Mouse (Mus musculus) fibroblast of lung, adult 2 months (primary cell): ENCODE results near the gene Triobp.

Source experiments
- DNase-seq: peaks from one replicate; pipeline ENCODE4 v3.0.0-alpha.2; 2011; ENCODE audit warnings: low read depth

Gene Triobp

DNA sequence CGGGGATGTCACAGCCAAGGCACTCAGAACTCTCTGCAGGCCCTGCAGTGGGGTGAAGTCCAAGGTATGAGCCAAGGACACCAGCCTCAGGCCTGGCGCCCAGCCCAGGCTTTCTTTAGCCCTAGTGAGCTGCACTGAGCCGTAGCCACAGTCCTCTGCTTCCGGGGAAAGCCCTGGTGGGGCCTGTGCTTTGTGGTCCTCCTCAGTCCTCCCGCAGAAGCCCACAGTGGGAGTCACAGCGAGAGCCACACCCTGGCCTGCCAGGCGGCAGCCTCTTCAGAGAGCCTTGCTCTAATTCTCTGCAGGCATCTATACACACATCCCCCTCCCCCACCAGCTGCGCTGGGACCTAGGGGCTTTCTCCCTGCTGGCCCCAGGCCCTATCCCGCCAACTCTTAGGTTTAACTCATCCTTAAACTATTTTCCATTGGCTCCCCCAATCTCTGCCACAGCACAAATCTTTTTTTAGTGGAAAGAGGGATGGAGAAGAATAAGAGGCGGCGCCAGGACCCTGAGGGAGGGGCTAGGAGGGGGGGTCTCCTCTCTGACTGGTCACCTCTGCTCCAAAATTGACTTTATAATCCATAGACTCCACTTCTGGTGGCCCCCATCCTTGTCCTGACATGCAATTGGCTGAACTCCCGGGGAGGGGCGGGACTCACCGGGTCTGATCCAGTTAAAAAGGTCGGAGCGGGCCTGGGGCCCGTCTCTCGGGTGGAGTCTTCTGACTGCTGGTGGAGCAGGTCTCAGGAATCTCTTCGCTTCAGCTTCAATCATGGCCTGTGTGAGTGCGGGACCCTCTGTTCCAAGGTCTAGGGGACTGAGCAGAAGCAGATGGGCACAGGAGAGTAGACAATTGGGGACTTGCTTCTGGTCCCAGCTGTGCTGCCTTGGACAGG is 21.3 kb upstream of the Triobp start, which contains the start of gene Lgals1:
Gene Lgals1 (plus strand): TSS at position 705 of the 899 bp plus-strand sequence.
- DNase-seq = peak; percentile 83

DNA sequence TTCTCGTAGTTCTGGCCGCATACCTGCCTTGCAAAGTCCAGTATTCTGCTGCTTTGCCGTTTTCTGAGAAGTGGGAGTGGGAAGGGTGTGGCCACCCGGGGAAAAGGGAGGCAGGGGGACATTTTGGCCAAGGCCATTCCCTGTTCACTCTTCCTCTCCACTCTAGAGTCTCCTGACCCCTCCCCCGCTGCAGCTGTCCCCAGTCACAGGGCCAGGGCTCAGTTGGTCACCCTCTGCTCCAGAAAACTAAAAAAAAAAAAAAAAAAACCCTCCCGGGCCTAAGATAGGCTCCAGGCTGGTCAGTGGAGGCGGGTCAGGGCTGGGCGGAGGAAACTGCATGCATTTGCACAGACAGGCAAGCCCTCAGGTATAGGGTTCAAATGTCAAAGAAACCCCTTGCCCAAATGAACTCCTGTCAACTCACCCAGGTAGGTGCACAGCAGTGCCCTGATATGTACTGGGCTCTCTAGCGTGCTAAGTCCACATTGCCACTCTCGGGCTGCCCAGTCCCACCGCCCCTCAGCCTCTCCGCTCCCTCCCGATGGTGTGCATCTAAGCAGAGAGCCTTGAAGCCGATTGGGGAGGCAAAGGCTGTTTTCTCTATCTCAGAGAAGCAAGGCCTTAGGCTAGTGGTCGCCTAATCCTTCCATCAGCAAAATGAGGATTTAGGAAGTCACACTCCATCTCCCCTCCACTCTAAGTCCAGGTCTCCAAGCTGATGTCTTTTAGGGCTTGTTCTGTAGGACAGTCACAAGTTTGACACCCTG is 20.3 kb upstream of the Triobp start:
- DNase-seq = no peak

DNA sequence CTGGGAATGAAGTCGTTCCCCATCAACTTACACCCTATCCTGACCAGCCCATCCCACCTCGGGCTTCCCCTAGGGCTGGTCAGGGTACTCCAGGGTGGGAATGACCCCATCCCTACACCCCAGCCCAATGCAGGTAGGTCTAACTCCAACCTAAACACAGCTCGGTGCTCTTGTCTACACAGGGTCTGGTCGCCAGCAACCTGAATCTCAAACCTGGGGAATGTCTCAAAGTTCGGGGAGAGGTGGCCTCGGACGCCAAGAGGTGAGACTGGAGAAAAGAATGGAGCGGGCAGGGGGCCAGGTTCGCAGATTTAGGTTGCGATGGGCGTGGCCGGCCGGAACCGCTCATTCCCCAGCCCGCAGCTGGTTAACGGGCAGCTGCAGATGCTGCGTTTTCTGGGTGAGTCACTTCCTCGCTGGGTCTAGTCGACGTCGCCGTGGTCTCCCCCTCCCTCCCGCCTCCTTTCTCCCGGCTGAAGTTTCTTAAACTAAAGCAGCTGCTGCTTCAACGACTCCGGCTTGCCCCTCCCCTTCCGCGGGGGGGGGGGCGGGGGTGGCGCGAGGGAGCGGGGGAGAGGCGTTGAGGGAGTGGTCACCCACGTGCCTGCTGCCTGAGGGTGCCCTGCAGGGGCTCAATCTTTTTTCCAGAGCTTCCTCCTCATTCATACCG is 19.6 kb upstream of the Triobp start:
- DNase-seq = peak; percentile 92

DNA sequence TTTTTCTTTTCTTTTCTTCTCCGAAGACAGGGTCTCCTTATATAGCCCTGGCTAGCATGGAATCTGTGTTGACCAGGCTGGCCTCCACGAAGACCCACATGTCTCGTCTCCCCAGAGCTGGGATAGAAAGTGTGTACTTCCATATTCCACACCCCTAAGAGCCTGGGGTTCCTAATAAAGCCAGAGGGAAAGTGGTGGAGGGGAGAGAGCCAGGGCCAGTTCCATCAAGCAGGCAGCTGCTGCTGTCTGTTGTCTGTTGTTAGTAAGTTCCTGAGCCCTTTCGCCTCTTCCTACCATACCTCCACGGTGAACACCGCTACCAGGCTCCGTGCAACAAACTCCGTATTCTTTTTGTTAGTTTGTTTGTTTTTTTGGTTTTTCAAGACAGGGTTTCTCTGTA is 19.0 kb upstream of the Triobp start:
- no peak for DNase-seq

DNA sequence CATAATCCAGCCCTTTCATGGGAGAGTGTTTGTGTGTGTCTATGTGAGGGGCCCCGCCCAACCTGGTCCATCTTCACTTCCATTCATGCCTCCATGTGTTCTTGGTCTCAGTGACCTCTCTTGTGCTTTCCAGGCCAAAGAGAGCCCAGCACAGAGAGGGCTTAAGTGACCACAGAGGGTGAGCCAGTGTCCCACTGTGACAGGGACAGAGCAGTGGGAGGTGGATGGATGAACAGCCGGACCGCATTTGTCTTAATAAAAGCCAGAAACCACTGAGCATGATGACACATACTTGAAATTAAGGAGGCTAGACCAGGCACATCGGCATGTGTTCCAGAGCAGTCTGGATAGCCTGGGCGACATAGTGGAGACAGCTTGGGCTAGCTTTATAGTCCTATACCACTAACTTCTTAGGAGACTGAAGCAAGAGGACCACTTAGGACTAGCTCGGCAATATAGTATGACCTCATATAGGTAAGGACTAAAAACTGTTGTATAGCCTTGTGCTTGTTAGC is 17.3 kb upstream of the Triobp start:
- DNase-seq = no peak

DNA sequence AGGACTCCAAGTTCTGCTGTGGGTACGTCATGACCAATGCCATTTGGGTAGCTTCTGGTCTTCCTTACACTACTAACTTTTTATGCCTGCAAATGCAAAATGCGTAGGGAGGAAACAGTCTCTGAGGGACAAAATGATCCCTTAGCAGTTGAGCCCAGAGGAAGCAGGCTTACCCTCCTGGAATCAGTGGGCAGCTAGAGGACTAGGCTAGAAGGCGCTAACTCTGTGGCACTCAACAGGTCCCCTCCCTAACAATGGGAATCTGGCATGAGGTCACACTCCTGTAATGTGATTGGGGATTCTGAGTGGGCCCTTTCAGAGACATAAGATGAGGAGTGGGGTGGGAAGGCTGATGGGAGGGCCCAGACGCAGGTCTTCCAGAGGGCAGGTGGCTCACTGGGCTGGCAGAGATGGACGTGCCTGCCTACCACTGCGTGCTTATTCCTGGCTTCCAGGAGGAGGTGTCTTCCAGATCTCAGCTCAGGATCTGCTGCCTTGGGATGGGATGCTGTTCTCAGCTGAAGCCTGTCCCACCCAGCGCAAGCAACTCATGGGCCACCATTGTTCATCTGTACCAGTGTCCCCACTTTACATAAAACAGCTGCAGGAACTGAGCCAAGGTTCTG is 16.6 kb upstream of the Triobp start:
- no peak for DNase-seq

DNA sequence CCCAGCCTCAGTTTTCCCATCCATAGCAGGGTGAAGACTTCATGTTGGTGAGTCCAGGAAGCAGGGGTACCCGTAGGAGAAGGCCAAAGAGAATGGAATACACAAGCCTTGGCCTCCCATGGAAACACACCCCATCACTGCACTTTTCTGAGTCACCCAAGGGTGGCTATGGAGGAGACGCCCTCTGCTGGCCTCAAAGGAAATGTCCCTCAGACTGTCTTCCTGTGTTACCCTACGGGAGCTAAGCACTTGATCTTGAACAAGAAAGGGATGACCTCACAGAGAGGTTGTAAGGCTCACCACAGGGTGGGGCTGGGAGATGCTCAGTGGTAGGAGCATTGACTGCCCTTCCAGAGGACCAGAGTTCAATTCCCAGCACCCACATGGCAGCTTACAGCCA is 15.9 kb upstream of the Triobp start:
- DNase-seq = no peak

DNA sequence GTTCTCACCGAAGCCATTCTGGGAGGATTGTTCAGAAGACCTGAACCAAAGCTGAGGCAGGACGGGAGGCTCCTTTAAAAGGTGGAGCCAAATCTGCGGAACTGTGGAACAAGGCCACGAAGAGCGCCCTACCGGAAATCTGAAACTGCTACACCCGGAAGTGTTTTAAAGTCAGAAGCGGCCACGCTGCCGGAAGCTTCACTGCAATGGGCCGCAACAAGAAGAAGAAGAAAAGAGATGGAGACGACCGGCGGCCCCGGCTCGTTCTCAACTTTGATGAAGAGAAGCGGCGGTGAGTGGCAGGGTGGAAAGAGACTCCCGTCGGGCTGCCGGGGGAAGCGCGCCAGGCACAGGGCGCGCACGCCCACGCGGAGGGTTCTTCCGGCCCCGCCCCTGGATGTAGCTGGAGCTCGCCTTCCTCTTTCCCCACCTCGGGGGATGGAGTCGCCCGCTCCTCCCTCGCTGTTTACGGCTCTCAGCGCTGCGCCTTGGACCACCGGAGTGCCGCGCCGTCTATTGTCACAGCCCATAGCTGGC is 12.7 kb upstream of the Triobp start, which contains the start of gene Nol12:
Gene Nol12 (plus strand): TSS at position 150 of the 537 bp plus-strand sequence.
- peak; percentile 74 for DNase-seq

DNA sequence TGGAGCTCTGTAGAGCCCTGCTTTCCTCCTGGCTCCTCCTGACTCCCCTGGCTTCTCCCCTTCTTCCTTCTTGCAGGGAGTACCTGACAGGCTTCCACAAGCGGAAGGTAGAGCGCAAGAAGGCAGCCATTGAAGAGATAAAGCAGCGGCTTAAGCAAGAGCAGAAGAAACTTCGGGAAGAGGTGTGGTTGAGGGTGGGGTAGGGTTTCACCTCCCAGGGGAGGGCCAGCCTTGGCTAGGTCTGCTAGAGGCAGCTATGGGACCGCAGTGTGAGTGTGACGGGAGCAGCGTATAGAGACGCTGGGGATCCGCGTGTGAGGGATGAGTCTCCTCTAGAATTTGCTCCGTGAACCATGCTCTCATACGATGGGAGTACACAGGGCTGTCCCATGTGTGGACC is 11.1 kb upstream of the Triobp start:
- DNase-seq = no peak

DNA sequence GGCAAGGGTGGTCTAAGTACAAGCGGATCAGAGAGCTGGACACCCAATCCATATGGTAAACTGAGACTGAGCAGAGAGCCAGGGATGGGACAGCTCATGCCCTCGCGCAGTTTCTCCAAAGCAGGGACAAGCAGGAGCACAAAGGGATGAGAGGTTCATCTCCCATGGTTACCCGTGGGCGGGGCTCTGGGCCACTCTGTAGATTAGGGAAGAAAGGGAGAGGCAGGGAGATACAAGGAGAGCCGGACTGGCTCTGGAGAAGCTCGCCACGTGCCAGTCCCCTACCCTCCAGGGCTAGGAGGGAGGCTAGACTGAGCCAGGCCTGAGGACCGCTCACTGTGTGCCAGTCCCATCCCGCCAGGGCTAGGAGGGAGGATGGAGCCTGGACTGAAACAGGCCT is 10.2 kb upstream of the Triobp start:
- DNase-seq = no peak

DNA sequence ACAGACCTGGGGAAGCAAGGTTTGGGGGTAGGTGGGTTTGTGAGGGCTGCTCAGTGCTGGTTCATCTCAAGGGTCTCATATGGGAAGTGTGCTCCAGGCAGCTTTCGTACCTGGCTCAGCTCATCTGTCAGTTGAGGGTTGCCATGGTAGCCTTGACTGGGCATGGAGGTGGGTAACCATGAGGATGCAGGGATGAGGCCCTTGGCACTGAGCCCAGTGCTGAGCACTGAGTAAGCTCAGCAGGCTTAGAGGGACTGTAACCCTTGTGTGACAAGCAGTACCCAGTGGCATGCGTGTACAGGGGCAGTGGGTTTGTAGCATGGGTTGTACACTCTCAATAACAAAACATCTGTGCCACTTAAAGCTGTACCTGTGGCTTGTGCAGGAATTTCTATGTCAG is 9.6 kb upstream of the Triobp start:
- DNase-seq = no peak

DNA sequence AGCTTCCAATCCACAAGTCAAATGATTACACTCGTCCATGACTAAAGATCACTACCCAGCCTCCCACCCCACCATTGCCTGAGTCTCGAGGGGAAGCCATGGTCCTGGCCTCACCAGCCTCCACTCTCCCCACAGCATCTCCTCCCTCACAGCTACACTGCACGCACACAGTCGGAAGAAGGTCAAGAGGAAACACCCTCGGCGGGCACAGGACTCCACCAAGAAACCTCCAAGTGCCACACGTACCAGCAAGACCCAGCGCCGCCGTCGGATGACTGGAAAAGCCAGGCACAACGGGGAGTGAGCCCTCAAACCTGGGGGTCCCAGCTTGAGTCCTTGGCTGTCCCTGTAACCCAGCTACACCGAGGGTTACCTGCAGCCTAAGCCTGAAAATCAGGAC is 7.2 kb upstream of the Triobp start:
- DNase-seq = no peak

DNA sequence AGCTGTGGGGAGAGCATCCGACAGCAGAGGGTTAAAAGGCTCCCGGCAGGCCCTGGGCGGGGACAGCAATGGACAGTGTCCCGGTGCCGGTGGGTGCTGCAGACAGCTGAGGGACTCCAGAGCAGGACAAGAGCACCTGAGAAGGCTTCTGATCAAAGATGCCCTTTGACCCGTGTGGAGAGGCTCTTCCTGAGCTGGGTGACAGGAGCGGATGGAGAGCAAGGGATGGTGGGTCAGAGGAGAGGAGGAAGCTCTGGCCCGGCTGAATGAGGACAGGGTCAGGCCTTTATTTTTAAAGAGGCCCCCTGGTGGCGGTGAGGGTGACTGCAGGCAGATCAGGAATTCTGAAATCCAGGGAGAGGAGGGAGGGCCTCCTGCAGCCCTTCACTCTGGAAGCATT is 4.9 kb upstream of the Triobp start:
- peak; percentile 40 for DNase-seq

DNA sequence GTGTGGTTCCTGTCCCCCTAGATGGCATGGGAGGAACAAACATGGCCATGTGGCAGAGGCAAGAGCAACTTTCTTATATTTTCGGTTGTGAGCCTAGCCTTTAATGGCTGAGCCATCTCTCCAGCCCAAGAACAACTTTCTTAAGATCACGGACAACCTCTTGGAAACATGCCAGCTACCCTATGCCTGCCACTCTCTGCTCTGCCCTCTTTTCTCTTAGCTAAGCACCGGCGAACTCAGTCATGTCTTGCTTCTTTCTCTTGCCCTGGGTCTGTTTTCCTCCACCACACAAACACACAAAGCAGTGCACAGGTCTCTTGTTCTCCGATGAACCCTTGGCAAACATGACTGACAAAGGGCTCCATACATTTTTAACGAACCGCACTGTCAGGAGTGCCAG is 1.3 kb upstream of the Triobp start:
- DNase-seq = no peak

DNA sequence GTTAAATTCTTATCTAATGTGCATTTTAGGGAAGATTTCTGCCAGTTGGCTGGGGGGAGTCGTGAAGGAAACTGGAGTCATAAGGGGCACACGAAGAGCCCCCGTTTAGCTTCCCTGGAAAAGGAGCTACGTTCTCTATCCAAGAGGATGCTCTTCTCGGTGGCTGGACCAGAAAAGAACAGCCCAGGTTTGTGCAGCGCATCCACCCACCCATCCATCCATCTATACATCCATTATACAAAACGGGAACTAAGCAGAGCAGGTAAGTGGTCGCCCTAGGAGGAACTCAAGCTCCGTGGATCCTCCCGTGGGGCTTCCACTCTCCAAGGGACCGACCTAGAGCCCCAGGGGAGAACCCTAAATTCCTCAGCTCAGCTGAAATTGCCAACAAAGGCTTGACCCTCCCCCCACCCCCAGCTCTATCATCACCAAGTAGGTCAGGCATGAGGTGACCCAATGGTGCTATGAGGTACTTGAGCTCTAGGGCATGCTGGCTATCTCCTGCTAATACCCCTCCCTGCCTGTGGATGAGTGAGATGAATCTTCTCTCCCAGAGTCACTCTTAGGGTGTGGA is 715 bp downstream of the Triobp start:
- DNase-seq = no peak

DNA sequence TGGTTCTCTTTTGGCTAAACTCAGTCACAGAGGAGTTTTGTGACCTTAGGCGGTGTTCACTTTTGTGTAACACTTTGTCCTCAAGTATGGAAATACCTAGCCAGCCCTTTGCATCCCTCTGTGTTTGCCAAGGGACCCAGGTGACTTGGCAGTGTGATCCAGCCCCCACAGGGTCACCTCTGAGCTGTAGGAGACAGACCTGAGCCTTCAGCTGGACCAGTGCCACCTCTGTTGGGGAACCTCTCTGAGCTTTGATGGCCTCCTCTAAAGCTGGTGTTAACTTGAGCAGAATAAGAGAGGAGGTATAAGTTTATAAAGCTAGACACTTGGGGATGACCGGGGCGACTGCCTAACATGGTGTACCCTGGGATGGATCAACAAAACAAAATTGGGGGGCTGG is 1.4 kb downstream of the Triobp start:
- DNase-seq = no peak

DNA sequence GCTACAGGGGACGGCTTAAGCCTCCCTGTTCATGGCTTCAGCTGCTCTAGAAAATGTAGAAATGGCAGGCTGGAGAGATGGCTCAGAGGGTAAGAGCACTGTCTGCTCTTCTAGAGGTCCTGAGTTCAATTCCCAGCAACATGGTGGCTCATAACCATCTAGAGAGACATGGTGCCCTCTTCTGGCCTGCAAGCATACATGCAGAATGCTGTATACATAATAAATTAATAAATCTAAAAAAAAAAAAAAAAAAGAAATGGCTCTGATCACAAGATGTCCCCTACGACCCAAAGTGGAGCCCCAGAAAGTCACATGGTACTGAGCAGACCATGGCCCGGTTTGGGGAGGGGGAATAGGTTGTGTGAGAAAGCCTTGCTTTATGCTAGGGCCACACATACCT is 8.1 kb downstream of the Triobp start:
- no peak for DNase-seq

DNA sequence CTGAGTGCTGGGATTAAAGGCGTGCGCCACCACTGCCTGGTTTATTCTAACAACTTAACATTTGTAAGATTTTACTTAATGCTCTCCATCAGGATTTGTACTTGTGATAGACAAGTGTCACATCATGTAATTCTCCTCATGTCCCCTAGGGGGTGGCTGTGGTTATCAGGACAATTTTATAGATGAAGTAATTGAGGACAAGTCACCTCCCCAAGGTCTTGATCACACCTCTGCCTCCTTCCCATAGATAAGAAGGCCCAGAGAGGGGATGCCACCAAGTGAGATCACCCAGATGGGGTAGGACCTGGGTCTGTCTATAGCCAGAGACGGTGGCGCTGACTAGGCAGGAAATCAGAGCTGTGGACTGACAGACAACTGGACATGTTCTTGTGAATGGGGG is 8.8 kb downstream of the Triobp start:
- no peak for DNase-seq

DNA sequence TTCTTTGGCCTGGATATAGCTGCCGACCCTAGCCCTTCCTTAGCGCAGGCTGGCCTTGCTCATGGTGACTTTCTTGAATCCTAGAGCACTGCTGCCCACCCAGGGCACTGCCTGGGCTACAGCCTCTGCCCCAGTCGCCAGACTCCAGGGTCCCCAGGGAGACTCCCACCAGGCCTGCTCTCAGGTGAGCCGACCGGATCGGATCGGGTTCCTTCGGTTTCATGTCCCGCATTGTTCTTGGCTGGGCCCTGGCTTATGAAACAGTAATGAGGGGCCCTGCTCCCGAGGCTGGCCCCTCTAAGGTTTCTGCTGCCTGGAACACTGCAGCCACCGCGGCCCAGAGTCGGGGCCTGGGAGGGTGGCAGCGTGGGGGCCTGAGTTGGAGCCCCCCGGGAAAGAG is 9.5 kb downstream of the Triobp start:
- DNase-seq = no peak

DNA sequence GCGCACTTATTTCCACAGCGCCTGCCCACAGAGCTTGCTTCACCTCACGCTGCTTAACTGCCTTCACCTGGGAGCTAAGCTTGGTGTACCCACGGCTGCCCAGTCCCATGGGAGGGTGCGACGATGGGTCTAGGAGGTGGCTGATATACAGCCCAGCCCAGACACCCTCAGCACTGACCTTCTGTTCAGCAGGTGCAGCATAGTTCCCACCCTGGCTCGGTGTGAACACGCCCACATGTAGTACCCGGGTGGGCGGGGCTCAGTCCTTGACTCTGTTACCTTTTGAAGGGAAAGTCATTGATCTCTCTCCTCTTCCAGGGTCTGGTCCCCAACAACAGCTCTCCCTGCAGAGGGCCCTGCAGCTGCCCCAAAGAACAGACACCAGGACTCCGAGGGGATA is 12.0 kb downstream of the Triobp start:
- no peak for DNase-seq

DNA sequence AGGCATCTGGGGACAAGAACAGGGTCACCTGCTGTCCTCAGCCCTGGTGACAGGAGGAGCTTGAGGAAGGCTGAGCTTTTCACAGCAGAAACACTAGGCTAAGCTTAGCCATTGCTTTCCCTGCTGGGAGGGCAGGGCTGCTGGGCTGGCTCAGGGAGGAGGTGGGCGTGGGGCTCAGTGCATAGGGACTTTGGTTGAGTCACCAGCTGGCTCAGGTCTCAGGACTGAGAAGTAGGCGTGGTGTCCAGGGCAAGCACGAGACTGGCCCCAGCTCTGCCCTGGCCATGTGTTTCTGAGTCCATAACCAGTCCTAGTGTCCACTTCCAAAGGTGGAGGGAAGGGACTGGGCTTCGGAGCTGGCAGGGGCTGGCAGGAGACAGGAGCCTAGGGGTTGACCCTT is 12.6 kb downstream of the Triobp start:
- peak; percentile 82 for DNase-seq
